ENCODE assay signal across 8 mouse cellular contexts in genomic region chr1:173366701-173367355, GRCm38 (mm10). TPM values are rescaled to one million over a fixed set of nuclear protein-coding genes. Genes with fewer than 3 reads are reported as not detected.
A peak's percentile ranks its signal among the peaks of the same experiment; 100 is the strongest.
DNase-seq lines count a peak whose midpoint lies in the region; ATAC-seq lines count a peak whose summit lies in the region.

No protein-coding gene starts in this region.

- H3K27ac ChIP-seq in lung, embryonic 16.5 days (ENCODE audit: low read length) = no peak overlapping the region
- no peak overlapping the region for H3K27ac ChIP-seq in embryonic facial prominence, embryonic 11.5 days (replicated peaks; ENCODE audit: low read depth, low read length)
- no peak overlapping the region for H3K27ac ChIP-seq in intestine, embryonic 14.5 days (ENCODE audit: low read depth)

- H3K9ac ChIP-seq in lung, embryonic 16.5 days (ENCODE audit: low read length) = peak overlapping the region; percentile 45
- peak overlapping the region; percentile 57 for H3K9ac ChIP-seq in embryonic facial prominence, embryonic 11.5 days (replicated peaks; ENCODE audit: low read length)
- H3K9ac ChIP-seq in intestine, embryonic 14.5 days (ENCODE audit: low read length) = peak overlapping the region; percentile 46

- H3K9me3 ChIP-seq in lung, embryonic 16.5 days (ENCODE audit: control insufficient read depth, low read length) = no peaks in the 10 kb centered on the region
- H3K9me3 ChIP-seq in embryonic facial prominence, embryonic 11.5 days (replicated peaks; ENCODE audit: control insufficient read depth, low read length) = no peaks in the 10 kb centered on the region
- no peaks in the 10 kb centered on the region for H3K9me3 ChIP-seq in intestine, embryonic 14.5 days (ENCODE audit: control insufficient read depth, low read length)
- H3K9me3 ChIP-seq in megakaryocyte, embryonic 14.5 days = no peaks in the 10 kb centered on the region

- ATAC-seq in lung, embryonic 16.5 days (ENCODE audit: low read depth) = peak; percentile 39; the same call in 1 of the 2 replicates
- ATAC-seq in embryonic facial prominence, embryonic 11.5 days (replicated peaks; ENCODE audit: insufficient number of reproducible peaks, low FRiP score, low TSS enrichment, low read depth) = peak; percentile 45
- peak; percentile 47; the same call in 1 of the 2 replicates for ATAC-seq in intestine, embryonic 14.5 days (replicated peaks; ENCODE audit: low FRiP score, low TSS enrichment, low read depth)

- no peaks in the 10 kb centered on the region for H3K36me3 ChIP-seq in lung, embryonic 16.5 days (ENCODE audit: control insufficient read depth, insufficient read depth, low read length)
- H3K36me3 ChIP-seq in embryonic facial prominence, embryonic 11.5 days (replicated peaks; ENCODE audit: control insufficient read depth, insufficient read depth, low read depth, low read length) = no peaks in the 10 kb centered on the region
- H3K36me3 ChIP-seq in intestine, embryonic 14.5 days (ENCODE audit: control insufficient read depth, insufficient read depth, low read length) = no peaks in the 10 kb centered on the region
- no peaks in the 10 kb centered on the region for H3K36me3 ChIP-seq in megakaryocyte, embryonic 14.5 days (replicated peaks; ENCODE audit: low read length)

- H3K27me3 ChIP-seq in lung, embryonic 16.5 days (ENCODE audit: control insufficient read depth, insufficient read depth, low read depth, low read length) = peaks cover 26% of the 10 kb centered on the region
- H3K27me3 ChIP-seq in embryonic facial prominence, embryonic 11.5 days (ENCODE audit: control insufficient read depth, insufficient read depth, low read length) = peaks cover 5% of the 10 kb centered on the region; the same call in 1 of the 2 replicates
- peaks cover 38% of the 10 kb centered on the region for H3K27me3 ChIP-seq in intestine, embryonic 14.5 days (replicated peaks; ENCODE audit: control insufficient read depth, insufficient read depth, low read length)
- H3K27me3 ChIP-seq in megakaryocyte, embryonic 14.5 days (replicated peaks) = peaks cover 84% of the 10 kb centered on the region

- WGBS in lung, embryonic 16.5 days = under 1% methylated on average over 31 of the region's 31 CpGs
- WGBS in embryonic facial prominence, embryonic 11.5 days = under 1% methylated on average over 31 of the region's 31 CpGs
- WGBS in intestine, embryonic 14.5 days = under 1% methylated on average over 31 of the region's 31 CpGs

- H3K4me3 ChIP-seq in lung, embryonic 16.5 days (ENCODE audit: low read length) = peak overlapping the region; percentile 50
- peak overlapping the region; percentile 62 for H3K4me3 ChIP-seq in embryonic facial prominence, embryonic 11.5 days (ENCODE audit: low read depth, low read length)
- peak overlapping the region; percentile 58 for H3K4me3 ChIP-seq in intestine, embryonic 14.5 days (ENCODE audit: low read depth, low read length)
- peak overlapping the region; percentile 87 for H3K4me3 ChIP-seq in megakaryocyte, embryonic 14.5 days (replicated peaks)

- peak overlapping the region; percentile 78 for H3K4me2 ChIP-seq in lung, embryonic 16.5 days (ENCODE audit: low read depth, low read length)
- peak overlapping the region; percentile 92 for H3K4me2 ChIP-seq in embryonic facial prominence, embryonic 11.5 days (ENCODE audit: low read depth, low read length)
- H3K4me2 ChIP-seq in intestine, embryonic 14.5 days (ENCODE audit: low read length) = peak overlapping the region; percentile 89

- DNase-seq in lung, postnatal 10 days = no peak
- DNase-seq in embryonic facial prominence, embryonic 11.5 days (ENCODE audit: low spot score) = no peak
- DNase-seq in intestine, embryonic 14.5 days (ENCODE audit: low spot score) = peak; percentile 54
- no peak for DNase-seq in urinary bladder, postnatal 10 days (ENCODE audit: low spot score)
- DNase-seq in urinary bladder, adult 2 months (ENCODE audit: low spot score) = no peak
- DNase-seq in kidney, postnatal 25 days = no peak

- H3K4me1 ChIP-seq in lung, embryonic 16.5 days (replicated peaks; ENCODE audit: control insufficient read depth, insufficient read depth, low read length) = peaks cover 8% of the 10 kb centered on the region
- no peaks in the 10 kb centered on the region for H3K4me1 ChIP-seq in embryonic facial prominence, embryonic 11.5 days (ENCODE audit: control insufficient read depth, insufficient read depth, low read length)
- H3K4me1 ChIP-seq in intestine, embryonic 14.5 days (replicated peaks; ENCODE audit: control insufficient read depth, insufficient read depth, low read length) = 0 out of 2 replicates have a peak, but pooled peaks cover 6% of the 10 kb centered on the region
- peaks cover 29% of the 10 kb centered on the region for H3K4me1 ChIP-seq in megakaryocyte, embryonic 14.5 days

RNA-seq across cellular contexts. Expression of gene Cadm3, which starts 0.7 kb away (rescaled TPM):
- 0.87 and 0.94 TPM in 2 replicates for polyA plus RNA-seq in lung, embryonic 16.5 days (2015; fragmentation: Nextera tagmentation; extraction: Ambion mirVana)
- polyA plus RNA-seq in embryonic facial prominence, embryonic 11.5 days (2014; fragmentation: Nextera tagmentation; extraction: Ambion mirVana) = 7.3 and 10.1 TPM in 2 replicates
- polyA plus RNA-seq in intestine, embryonic 14.5 days (2014; fragmentation: Nextera tagmentation; extraction: Ambion mirVana) = 7.6 and 7.7 TPM in 2 replicates
- polyA plus RNA-seq in megakaryocyte, embryonic 14.5 days (2012; ENCODE audit: insufficient read depth, low replicate concordance) = not detected in 2 replicates
- 34.3 and 36.2 TPM in 2 replicates for polyA plus RNA-seq in urinary bladder, adult 2 months (2012; rRNA removed)

RNA-seq across cellular contexts. Expression of gene Aim2, which starts 16.1 kb away (rescaled TPM):
- polyA plus RNA-seq in lung, embryonic 16.5 days (2015; fragmentation: Nextera tagmentation; extraction: Ambion mirVana) = 1.3 and 2.6 TPM in 2 replicates
- polyA plus RNA-seq in embryonic facial prominence, embryonic 11.5 days (2014; fragmentation: Nextera tagmentation; extraction: Ambion mirVana) = 1.9 and 2.1 TPM in 2 replicates
- polyA plus RNA-seq in intestine, embryonic 14.5 days (2014; fragmentation: Nextera tagmentation; extraction: Ambion mirVana) = 2.8 and 3.9 TPM in 2 replicates
- 0.08 TPM in 1 of 2 replicates, not detected in the other for polyA plus RNA-seq in megakaryocyte, embryonic 14.5 days (2012; ENCODE audit: insufficient read depth, low replicate concordance)
- polyA plus RNA-seq in urinary bladder, adult 2 months (2012; rRNA removed) = 3.7 and 6.6 TPM in 2 replicates

RNA-seq across cellular contexts. Expression of gene Ackr1, which starts 33.3 kb away (rescaled TPM):
- 0.21 and 0.73 TPM in 2 replicates for polyA plus RNA-seq in lung, embryonic 16.5 days (2015; fragmentation: Nextera tagmentation; extraction: Ambion mirVana)
- 2.6 and 3.1 TPM in 2 replicates for polyA plus RNA-seq in embryonic facial prominence, embryonic 11.5 days (2014; fragmentation: Nextera tagmentation; extraction: Ambion mirVana)
- 1.1 and 1.2 TPM in 2 replicates for polyA plus RNA-seq in intestine, embryonic 14.5 days (2014; fragmentation: Nextera tagmentation; extraction: Ambion mirVana)
- 1.4 and 1.6 TPM in 2 replicates for polyA plus RNA-seq in megakaryocyte, embryonic 14.5 days (2012; ENCODE audit: insufficient read depth, low replicate concordance)
- polyA plus RNA-seq in urinary bladder, adult 2 months (2012; rRNA removed) = 13.7 and 16.6 TPM in 2 replicates
